Mouse (Mus musculus): ENCODE results near the gene Tfcp2l1. TPM values are rescaled to one million over a fixed set of nuclear protein-coding genes. Genes with fewer than 3 reads are reported as not detected.

Tfcp2l1 gene
- total RNA-seq, 1 experiment from 2014 or later: 0.46 TPM

DNA sequence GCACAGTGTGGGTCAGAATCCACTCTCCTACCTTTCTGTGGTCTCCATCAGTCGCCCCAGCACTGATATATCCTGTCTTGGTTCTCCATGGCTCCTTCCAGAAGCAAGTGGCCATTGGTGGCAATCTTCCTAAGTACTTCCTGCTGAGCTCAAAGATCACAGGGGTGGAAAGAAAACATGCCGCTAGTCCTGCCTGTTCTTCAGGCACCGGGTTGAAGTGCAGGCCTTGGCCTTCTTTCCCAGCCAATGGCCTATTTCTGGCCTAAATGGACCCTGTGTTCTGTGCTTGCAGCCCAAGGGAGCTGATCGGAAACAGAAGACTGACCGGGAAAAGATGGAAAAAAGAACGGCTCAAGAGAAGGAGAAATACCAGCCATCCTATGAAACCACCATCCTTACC is 31.0 kb downstream of the Tfcp2l1 start:
- DNase-seq: no peak

- DNase-seq: no peak
These were observed 33.2 kb downstream of the Tfcp2l1 start for GRCm38 (mm10) chr1:118660880-118661465.

GRCm38 (mm10) chr1:118663062-118663461 is 35.3 kb downstream of the Tfcp2l1 start:
- DNase-seq: no peak

- DNase-seq: no peak
These were observed 39.8 kb downstream of the Tfcp2l1 start for GRCm38 (mm10) chr1:118667536-118667935.

- DNase-seq: no peak
These were observed 44.5 kb downstream of the Tfcp2l1 start for GRCm38 (mm10) chr1:118672196-118672595.

DNA sequence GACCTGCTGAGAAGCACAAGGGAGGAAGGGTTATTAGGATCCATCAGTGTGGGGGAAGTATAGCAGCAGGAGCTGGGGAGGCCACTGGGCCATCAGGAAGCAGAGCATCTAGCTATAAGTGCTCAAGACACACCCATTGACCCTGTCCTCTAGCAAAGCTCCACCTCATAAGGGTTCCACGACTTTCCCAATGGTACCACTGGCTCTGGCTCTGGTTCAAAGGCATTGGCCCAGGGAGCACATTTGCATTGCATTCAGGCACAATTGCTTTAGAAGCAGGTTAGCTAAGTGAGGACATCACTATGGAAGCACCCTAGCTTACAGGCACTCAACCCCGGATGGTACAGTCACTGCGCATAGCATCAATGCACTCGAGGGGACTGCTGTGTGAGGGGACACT is 46.4 kb downstream of the Tfcp2l1 start:
- no peak for DNase-seq

- DNase-seq: no peak
These were observed 54.2 kb downstream of the Tfcp2l1 start for GRCm38 (mm10) chr1:118681980-118682379.

DNA sequence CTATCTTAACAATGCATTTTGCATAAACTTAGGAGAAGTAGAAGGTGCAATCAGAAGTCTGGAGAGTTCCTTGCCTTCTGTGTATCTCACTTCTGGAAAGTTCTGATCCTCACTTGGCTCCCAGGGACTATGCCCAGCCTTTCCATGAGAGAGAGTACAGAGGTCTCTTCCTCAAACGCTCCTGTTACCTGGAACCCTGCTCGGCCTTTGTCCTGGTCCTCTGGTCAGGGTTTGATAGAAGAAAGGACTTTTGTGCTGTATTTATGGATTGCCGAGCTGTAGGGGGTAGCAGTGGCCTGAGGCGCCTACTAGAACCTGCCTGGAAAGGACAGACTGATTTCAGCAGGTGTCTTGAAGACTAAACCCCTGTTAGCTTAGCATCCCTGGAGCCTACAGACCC is 55.9 kb downstream of the Tfcp2l1 start:
- DNase-seq: no peak

GRCm38 (mm10) chr1:118687726-118688125 is 60.0 kb downstream of the Tfcp2l1 start:
- no peak for DNase-seq

DNA sequence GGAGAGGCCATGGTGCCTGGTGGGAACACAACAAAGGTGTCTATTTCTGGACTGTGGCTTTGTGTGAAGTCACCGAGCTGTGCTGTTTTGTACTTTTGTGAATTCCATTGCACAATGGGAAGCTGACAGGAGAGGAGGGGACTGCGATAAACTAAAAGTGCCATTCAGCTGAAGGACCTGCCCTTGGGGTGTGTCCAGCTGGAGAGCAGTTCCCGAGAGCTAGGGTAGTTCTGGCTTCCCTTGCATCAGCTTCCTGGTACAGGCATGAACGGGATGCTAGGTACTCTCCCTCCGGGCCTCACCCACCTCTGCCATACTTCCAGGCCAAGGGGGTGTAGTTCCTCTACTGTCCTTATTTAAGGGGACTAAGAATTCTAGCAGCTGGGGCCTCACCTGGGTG is 62.1 kb downstream of the Tfcp2l1 start:
- no peak for DNase-seq

- DNase-seq: peak; percentile 82
These were observed 66.7 kb downstream of the Tfcp2l1 start for GRCm38 (mm10) chr1:118694436-118694835.

GRCm38 (mm10) chr1:118697906-118698305 is 70.2 kb downstream of the Tfcp2l1 start:
- no peak for DNase-seq

DNA sequence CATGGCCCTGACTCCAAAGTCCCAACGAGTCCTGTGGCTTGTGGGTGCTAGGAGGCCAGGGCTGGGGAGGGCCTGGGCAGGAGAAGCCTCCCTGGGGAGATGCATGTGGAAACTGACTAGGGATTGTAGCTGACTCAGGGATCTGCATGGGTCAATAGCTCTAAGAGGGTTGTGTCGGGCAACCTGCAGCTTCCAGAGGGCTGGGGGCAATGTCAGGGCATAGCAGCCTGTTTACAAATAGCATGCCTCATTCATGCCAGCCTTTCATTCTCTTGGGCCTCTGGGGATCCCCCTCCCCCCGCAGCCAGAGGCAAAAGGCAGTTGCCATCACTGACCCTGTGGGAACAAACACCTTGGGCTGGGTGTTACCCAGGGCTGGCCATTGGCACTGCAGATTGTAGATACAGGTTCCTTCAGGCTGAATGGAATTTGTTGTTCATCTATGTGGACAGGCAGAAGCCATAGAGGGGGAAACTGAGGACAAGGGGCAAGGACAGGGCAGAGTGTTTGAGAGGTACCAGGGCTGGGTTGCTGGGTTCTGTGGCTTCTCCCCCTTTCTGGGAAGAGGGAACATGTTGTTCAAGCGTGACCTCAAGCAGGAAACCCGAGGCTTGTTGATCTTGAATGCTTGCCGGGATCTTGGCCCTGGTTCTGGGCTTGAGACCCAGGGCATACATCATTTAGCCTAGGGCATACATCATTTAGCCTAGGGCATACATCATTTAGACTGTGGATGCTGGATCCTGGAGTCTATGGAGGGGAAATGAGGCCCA is 71.6 kb downstream of the Tfcp2l1 start:
- no peak for DNase-seq

DNA sequence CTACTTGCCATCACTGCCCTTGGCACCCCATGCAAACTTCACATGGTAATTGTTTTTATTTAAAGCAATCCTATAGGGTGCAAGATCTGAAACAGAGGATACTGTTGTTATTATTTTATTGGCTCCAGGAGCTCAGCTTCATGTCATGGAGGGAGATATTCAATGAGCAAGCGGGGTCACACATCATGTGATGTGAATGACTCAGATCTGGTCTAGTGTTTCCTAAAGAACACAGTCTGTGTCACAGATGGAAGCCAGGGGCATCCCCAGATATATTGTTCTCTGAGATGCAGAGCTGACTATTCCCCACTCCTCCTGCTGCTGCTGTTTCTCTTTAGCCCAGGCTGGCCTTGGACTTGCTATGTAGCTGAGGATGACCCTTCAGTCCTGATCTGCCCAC is 72.2 kb downstream of the Tfcp2l1 start:
- DNase-seq: no peak

- DNase-seq: no peak
These were observed 83.9 kb downstream of the Tfcp2l1 start for GRCm38 (mm10) chr1:118711606-118712005.

- no peak for DNase-seq
These were observed 88.5 kb downstream of the Tfcp2l1 start for GRCm38 (mm10) chr1:118716225-118716624.

GRCm38 (mm10) chr1:118718055-118718454 is 90.3 kb downstream of the Tfcp2l1 start:
- DNase-seq: no peak

DNA sequence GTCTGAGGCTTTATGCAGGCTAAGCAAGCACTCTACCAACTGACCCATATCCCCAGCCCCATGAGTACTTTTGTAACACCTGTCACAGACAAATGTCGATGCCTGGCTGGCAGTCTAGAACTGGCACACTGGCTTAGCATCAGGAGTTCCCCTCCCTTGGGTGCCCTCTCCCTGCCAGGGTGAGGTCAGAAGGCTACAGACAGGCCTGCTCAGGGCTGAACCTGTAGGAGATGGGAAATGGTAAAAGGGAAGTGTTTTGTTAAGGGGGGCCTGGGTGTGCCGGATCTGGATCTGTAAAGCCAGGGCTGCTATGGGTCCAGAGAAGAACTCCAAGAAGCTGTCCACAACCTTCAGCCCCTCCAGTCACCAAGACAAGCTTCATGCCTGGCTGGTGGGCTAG is 92.0 kb downstream of the Tfcp2l1 start:
- no peak for DNase-seq

- DNase-seq: no peak
These were observed 92.8 kb downstream of the Tfcp2l1 start for GRCm38 (mm10) chr1:118720474-118721095.

- DNase-seq: no peak
These were observed 99.3 kb downstream of the Tfcp2l1 start for GRCm38 (mm10) chr1:118727075-118727474.

- no peak for DNase-seq
These were observed 101.1 kb downstream of the Tfcp2l1 start for GRCm38 (mm10) chr1:118728796-118729195.

Measured in adrenal gland, postnatal 25 days (tissue).